Mouse (Mus musculus) liver, embryonic 14.5 days (tissue): ENCODE measurements around the gene Gm21987. TPM values are rescaled to one million over a fixed set of nuclear protein-coding genes. Genes with fewer than 3 reads are reported as not detected.

Source experiments
- ATAC-seq: fragments of 200-750 bp; cut with Nextera tagmentation; 2 replicates; pipeline ENCODE4 v1.8.0; 2017; ENCODE audit warnings: moderate number of reproducible peaks, mild to moderate bottlenecking, moderate library complexity; ENCODE audit not compliant: insufficient read depth
- DNase-seq, 3 experiments: peaks; one replicate each; pipeline ENCODE4 v3.0.0-alpha.2; 2012 to 2013; ENCODE audit warnings: low read depth in 3 of 3, low spot score in 3 of 3
- H3K27ac ChIP-seq: fragments of 300-500 bp; sonication (generic); 2 replicates; pipeline ENCODE4 v1.5.1; 2014; ENCODE audit warnings: moderate library complexity, mild to moderate bottlenecking, control low read depth, inconsistent platforms
- H3K27me3 ChIP-seq: fragments of 300-500 bp; sonication (generic); 2 replicates; pipeline ENCODE4 v1.6.1; 2014; ENCODE audit warnings: mild to moderate bottlenecking, low read length, moderate library complexity; ENCODE audit not compliant: control insufficient read depth, insufficient read depth
- H3K36me3 ChIP-seq: fragments of 300-500 bp; sonication (generic); replicated peaks from 2 replicates; pipeline ENCODE4 v1.6.1; 2014; ENCODE audit warnings: low read depth; ENCODE audit not compliant: control insufficient read depth, insufficient read depth
- H3K4me1 ChIP-seq, 2 experiments: fragments of 200-500 bp in 1 of 2; fragments of 300-500 bp in 1 of 2; sonication (generic) in 1 of 2; replicated peaks; 2 replicates each; pipeline ENCODE4 v1.6.1; 2012 to 2014; ENCODE audit warnings: antibody characterized with exemption in 1 of 2, inconsistent platforms in 1 of 2, low read length in 1 of 2; ENCODE audit not compliant: control insufficient read depth in 2 of 2, insufficient read depth in 2 of 2
- H3K4me2 ChIP-seq: fragments of 300-500 bp; sonication (generic); 2 replicates; pipeline ENCODE4 v1.6.1; 2014; ENCODE audit warnings: low read depth, mild to moderate bottlenecking, control low read depth, moderate library complexity
- H3K4me3 ChIP-seq, 2 experiments: fragments of 200-500 bp in 1 of 2; fragments of 300-500 bp in 1 of 2; sonication (generic) in 1 of 2; 2 replicates each; pipeline ENCODE4 v1.5.1; 2012 to 2014; ENCODE audit warnings: low read depth in 2 of 2, low read length in 2 of 2, mild to moderate bottlenecking in 2 of 2, control low read depth in 1 of 2, inconsistent platforms in 1 of 2, moderate library complexity in 1 of 2; ENCODE audit not compliant: insufficient read depth in 1 of 2
- H3K9ac ChIP-seq: fragments of 300-500 bp; sonication (generic); replicated peaks from 2 replicates; pipeline ENCODE4 v1.6.1; 2014; ENCODE audit warnings: mild to moderate bottlenecking, control low read depth, moderate library complexity
- H3K9me3 ChIP-seq: fragments of 300-500 bp; sonication (generic); 2 replicates; pipeline ENCODE4 v1.6.1; 2016; ENCODE audit warnings: low read length, mixed read lengths; ENCODE audit not compliant: control insufficient read depth
- CTCF ChIP-seq: IDR thresholded peaks from 2 replicates; pipeline ENCODE4 v1.5.1; 2016; ENCODE audit warnings: antibody characterized with exemption, low read depth, control low read depth
- EP300 ChIP-seq: IDR thresholded peaks from 2 replicates; pipeline ENCODE4 v1.6.1; 2016; ENCODE audit warnings: antibody characterized with exemption, low read depth
- WGBS: fragments of 180-500 bp; shearing (Covaris S2); extraction: QIAGEN DNeasy Blood & Tissue Kit; methylation state at CpG from one replicate; pipeline ENCODE4 v1.1.7; 2014; ENCODE audit not compliant: insufficient replicate concordance; 5-methylcytosine and 5-hydroxymethylcytosine counted together
- polyA plus RNA-seq, 2 experiments: library from polyadenylated mRNA; depleted of rRNA in 1 of 2; stranded (reverse) in 1 of 2; unstranded in 1 of 2; fragments of >200 nt; fragmentation: Nextera tagmentation in 1 of 2; extraction: Ambion mirVana in 1 of 2; gene quantifications; 2 replicates each; pipeline versions ENCODE4 v1.2.1 to v1.2.3; 2012 to 2014

Gm21987 gene
- polyA plus RNA-seq (2012; rRNA removed) (not detected in 2 replicates), polyA plus RNA-seq (2014; fragmentation: Nextera tagmentation; extraction: Ambion mirVana) (not detected in 2 replicates)

DNA sequence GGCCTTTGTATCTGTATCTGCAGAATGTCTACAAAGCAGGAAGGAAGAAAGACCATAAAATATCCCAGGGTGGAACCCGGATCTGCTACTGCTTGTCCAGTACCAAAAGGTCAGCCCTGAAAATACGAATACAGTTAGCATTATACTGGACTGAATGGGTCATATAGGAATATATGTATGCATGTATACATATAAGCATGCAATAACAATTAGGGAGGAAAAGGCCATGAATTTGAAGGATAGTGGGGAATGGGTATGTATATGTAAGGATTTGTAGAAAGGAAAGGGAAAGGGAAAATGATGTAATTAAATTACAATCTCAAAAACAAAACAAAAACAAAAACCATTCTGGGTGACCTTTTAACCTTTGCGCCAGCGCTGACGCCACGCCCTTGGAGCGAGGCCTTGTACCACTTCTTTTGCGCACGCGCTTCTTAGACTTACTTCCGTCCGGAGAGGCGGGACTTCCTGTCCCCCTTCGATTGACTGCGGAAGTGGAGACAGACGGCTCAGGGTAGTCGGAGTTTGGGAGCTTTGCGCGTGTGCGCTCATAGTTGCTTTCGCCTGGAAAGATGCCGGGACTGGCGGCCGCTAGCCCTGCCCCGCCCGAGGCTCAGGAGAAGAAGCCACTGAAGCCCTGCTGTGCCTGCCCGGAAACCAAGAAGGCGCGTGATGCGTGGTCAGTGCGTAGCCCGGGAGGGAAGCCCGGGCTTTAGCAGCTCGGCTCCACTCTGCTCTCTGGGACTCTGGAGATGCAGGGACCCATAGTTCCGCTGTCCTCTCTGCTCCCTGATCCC, at the start of gene Gm21987, which contains the start of gene Cox17:
Gene Gm21987 (plus strand): TSS at position 512 of the 797 bp plus-strand sequence.
Gene Cox17 (plus strand): TSS at position 463 of the 797 bp plus-strand sequence.
- H3K4me1 ChIP-seq = peaks cover 26 to 37% of the 10 kb centered on the region in 2 experiments
- H3K27ac ChIP-seq = peak within 1 kb of the TSS; percentile 94
- peak within 1 kb of the TSS; percentile 95 for H3K9ac ChIP-seq
- peaks cover 26% of the 10 kb centered on the region for H3K36me3 ChIP-seq
- no peaks in the 10 kb centered on the region for H3K9me3 ChIP-seq
- ATAC-seq = peak; percentile 94
- no peaks in the 10 kb centered on the region for H3K27me3 ChIP-seq
- TF ChIP-seq EP300 = no peak
- 0 out of 2 replicates have a peak, but pooled peaks have one; percentile 9 for TF ChIP-seq CTCF
- DNase-seq = peak; percentile 91 to 92 (median 91)
- H3K4me2 ChIP-seq = peak within 1 kb of the TSS; percentile 79
- under 1% methylated on average over 35 of the region's 35 CpGs for WGBS
- peak within 1 kb of the TSS; percentile 95 to 99 for H3K4me3 ChIP-seq

DNA sequence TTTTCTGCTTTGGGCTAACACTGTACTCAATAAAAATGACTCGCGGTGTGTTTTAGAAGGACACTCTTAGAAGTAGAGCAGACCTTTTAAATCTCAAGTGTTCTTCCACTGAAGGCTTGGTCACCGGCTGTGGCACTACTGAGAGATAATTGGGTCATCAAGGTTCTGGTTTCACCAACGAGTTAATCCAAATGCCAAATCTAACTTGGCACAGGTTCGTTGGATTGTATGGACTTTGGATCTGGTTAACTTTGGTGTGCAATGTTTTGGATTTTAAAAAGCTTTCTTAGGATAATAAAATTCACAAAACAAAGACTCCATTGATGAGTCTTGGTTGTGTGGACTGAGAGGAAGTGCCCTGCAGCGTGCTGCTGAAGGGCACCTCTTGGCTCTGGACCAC, 48.4 kb upstream of the Gm21987 start:
- TF ChIP-seq EP300 (no peak), CTCF (no peak)
- Histone ChIP-seq H3K9me3 (no peaks in the 10 kb centered on the region), H3K4me2 (no peak overlapping the region), H3K4me1 (no peaks in the 10 kb centered on the region), H3K27me3 (no peaks in the 10 kb centered on the region), H3K9ac (no peak overlapping the region), H3K27ac (no peak overlapping the region), H3K36me3 (no peaks in the 10 kb centered on the region), H3K4me3 (no peak overlapping the region)
- no peak for ATAC-seq
- WGBS = 67% methylated on average over 6 of the region's 6 CpGs
- DNase-seq = no peak

DNA sequence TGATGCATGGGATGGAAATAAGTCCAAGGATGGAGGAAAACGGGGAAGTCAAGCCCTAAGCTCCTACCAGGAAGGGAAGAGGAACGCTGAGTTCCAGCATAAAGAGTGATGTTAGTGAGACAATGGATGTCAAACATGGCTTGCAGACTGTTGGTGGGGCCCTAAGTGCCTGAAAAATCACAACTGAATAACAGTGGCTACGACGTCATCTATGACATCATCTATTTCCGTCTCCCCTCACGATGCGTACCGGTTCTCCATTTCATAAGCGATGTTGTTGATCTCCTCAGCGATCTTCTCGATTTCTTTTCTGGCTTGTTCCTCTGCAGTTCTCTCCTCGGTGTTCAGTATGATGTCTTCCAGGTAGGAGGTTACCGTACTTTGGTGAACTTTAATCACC, 44.5 kb upstream of the Gm21987 start:
- H3K27me3 ChIP-seq = no peaks in the 10 kb centered on the region
- ATAC-seq = no peak
- no peak overlapping the region for H3K27ac ChIP-seq
- no peak for DNase-seq
- 76% methylated on average over 13 of the region's 13 CpGs for WGBS
- no peaks in the 10 kb centered on the region; a peak in 1 of 4 replicates for H3K4me1 ChIP-seq
- no peak overlapping the region for H3K4me2 ChIP-seq
- no peak overlapping the region for H3K4me3 ChIP-seq
- H3K9ac ChIP-seq = no peak overlapping the region
- TF ChIP-seq CTCF (no peak), EP300 (no peak)
- H3K36me3 ChIP-seq = no peaks in the 10 kb centered on the region
- no peaks in the 10 kb centered on the region for H3K9me3 ChIP-seq

DNA sequence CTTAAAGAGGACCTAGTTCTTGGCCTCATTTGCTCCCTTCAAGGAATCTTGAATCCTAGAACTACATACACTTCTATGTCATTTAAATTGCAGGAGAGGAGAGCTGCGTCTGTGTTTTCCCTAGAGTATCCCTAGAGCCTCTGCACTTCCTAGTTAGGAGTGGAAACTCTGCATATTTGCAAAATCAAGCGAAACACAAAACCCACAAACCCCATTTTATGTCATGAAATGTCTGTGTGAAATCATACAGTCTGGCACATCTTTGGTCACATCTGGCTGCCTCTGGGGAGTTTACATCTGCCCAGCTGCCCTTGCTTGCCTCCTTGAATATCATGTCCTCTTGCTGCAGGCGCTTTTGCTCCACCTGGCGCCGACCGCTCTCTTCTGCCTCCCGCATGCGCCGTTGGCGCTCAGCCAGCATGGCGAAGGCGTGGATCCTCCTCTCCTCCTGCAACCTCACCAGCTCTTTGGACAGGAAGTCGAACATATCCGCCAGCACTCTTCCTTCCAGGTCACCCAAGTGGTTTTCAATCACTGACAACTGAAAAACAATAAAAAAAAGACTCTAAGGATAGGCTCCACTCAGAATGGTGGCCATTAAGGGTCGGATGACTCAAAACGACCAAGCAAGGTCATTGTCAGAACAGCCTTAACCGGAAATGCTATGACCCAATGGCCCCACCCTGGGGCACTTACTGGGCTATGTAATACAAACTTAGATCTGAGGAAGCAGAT, 42.2 kb upstream of the Gm21987 start:
- no peak for DNase-seq
- TF ChIP-seq CTCF (no peak), EP300 (no peak)
- no peak overlapping the region for H3K9ac ChIP-seq
- no peak overlapping the region for H3K4me2 ChIP-seq
- H3K27me3 ChIP-seq = no peaks in the 10 kb centered on the region
- no peak for ATAC-seq
- H3K9me3 ChIP-seq = no peaks in the 10 kb centered on the region
- H3K4me3 ChIP-seq = no peak overlapping the region
- no peaks in the 10 kb centered on the region for H3K36me3 ChIP-seq
- WGBS = 64% methylated on average over 17 of the region's 17 CpGs
- no peaks in the 10 kb centered on the region; a peak in 1 of 4 replicates for H3K4me1 ChIP-seq
- H3K27ac ChIP-seq = no peak overlapping the region
